Mouse (Mus musculus) forebrain, postnatal 0 days (tissue): ENCODE results near the gene Rell1. TPM values are rescaled to one million over a fixed set of nuclear protein-coding genes. Genes with fewer than 3 reads are reported as not detected.

Source experiments
- ATAC-seq: fragments of 200-750 bp; cut with Nextera tagmentation; 2 replicates; pipeline ENCODE4 v1.8.0; 2017; ENCODE audit warnings: mild to moderate bottlenecking, moderate library complexity
- DNase-seq: peaks from one replicate; pipeline ENCODE4 v3.0.0-alpha.2; 2015
- H3K27ac ChIP-seq: fragments of 300-500 bp; sonication (generic); 2 replicates; pipeline ENCODE4 v1.5.1; 2014; ENCODE audit warnings: low read depth, mild to moderate bottlenecking, antibody characterized with exemption, low read length, moderate library complexity, mixed read lengths
- H3K27me3 ChIP-seq: fragments of 300-500 bp; sonication (generic); 2 replicates; pipeline ENCODE4 v1.6.1; 2014; ENCODE audit warnings: mild to moderate bottlenecking, low read length, mixed read lengths; ENCODE audit not compliant: insufficient read depth
- H3K36me3 ChIP-seq: fragments of 300-500 bp; sonication (generic); 2 replicates; pipeline ENCODE4 v1.6.1; 2014; ENCODE audit warnings: mild to moderate bottlenecking, moderate library complexity; ENCODE audit not compliant: insufficient read depth
- H3K4me1 ChIP-seq: fragments of 300-500 bp; sonication (generic); 2 replicates; pipeline ENCODE4 v1.6.1; 2014; ENCODE audit warnings: antibody characterized with exemption; ENCODE audit not compliant: insufficient read depth
- H3K4me2 ChIP-seq: fragments of 300-500 bp; sonication (generic); 2 replicates; pipeline ENCODE4 v1.6.1; 2014; ENCODE audit warnings: low read depth, mild to moderate bottlenecking, moderate library complexity
- H3K4me3 ChIP-seq: fragments of 300-500 bp; sonication (generic); 2 replicates; pipeline ENCODE4 v1.5.1; 2014; ENCODE audit warnings: low read depth, low read length, mixed read lengths
- H3K9ac ChIP-seq: fragments of 300-500 bp; sonication (generic); 2 replicates; pipeline ENCODE4 v1.6.1; 2014; ENCODE audit warnings: mild to moderate bottlenecking
- H3K9me3 ChIP-seq: fragments of 300-500 bp; sonication (generic); 2 replicates; pipeline ENCODE4 v1.6.1; 2016; ENCODE audit warnings: low read length
- CTCF ChIP-seq: sonication (generic); IDR thresholded peaks from 2 replicates; pipeline ENCODE4 v1.5.1; 2016; ENCODE audit warnings: antibody characterized with exemption, control low read depth, low read depth
- WGBS: fragments of 180-500 bp; shearing (Covaris S2); extraction: QIAGEN DNeasy Blood & Tissue Kit; methylation state at CpG from one replicate; pipeline ENCODE4 v1.1.7; 2014; 5-methylcytosine and 5-hydroxymethylcytosine counted together
- polyA plus RNA-seq: library from polyadenylated mRNA; unstranded; fragments of >200 nt; fragmentation: Nextera tagmentation; extraction: Ambion mirVana; gene quantifications from 2 replicates; pipeline ENCODE4 v1.2.1, GENCODE M21; 2015
- total RNA-seq: library from RNA; depleted of rRNA; stranded (reverse); fragments of >200 nt; gene quantifications from 2 replicates; pipeline ENCODE4 v1.2.3, GENCODE M21; 2014

The Rell1 gene
- total and polyA plus RNA-seq, 2 experiments from 2014 or later: 5.3 to 11.2 TPM

GRCm38 (mm10) chr5:63965946-63966345, 2.8 kb downstream of the Rell1 start:
- DNase-seq (no peak), ATAC-seq (no peak)
- WGBS: 68% methylated on average over 1 of the region's 1 CpGs

GRCm38 (mm10) chr5:63964576-63964975, 4.1 kb downstream of the Rell1 start:
- ATAC-seq (no peak), DNase-seq (no peak)
- Histone ChIP-seq H3K27ac (no peak overlapping the region), H3K36me3 (no peaks in the 10 kb centered on the region), H3K4me1 (peaks cover 7% of the 10 kb centered on the region), H3K9ac (no peak overlapping the region), H3K4me2 (no peak overlapping the region), H3K27me3 (no peaks in the 10 kb centered on the region), H3K4me3 (no peak overlapping the region), H3K9me3 (no peaks in the 10 kb centered on the region)
- 71% methylated on average over 8 of the region's 8 CpGs for WGBS
- TF ChIP-seq CTCF: no peak

More at GRCm38 (mm10) chr5:63965946-63966345, 2.8 kb downstream of the Rell1 start:
- H3K27ac ChIP-seq: no peak overlapping the region
- peaks cover 7% of the 10 kb centered on the region for H3K4me1 ChIP-seq
- no peak overlapping the region for H3K4me3 ChIP-seq
- no peaks in the 10 kb centered on the region for H3K27me3 ChIP-seq
- TF ChIP-seq CTCF: no peak
- no peak overlapping the region for H3K4me2 ChIP-seq
- no peak overlapping the region for H3K9ac ChIP-seq
- H3K9me3 ChIP-seq: no peaks in the 10 kb centered on the region
- no peaks in the 10 kb centered on the region for H3K36me3 ChIP-seq

GRCm38 (mm10) chr5:63961726-63962125, 7.0 kb downstream of the Rell1 start:
- DNase-seq (no peak), ATAC-seq (no peak)
- H3K9ac ChIP-seq: no peak overlapping the region
- H3K9me3 ChIP-seq: no peaks in the 10 kb centered on the region
- no peaks in the 10 kb centered on the region; the same call in 1 of the 2 replicates for H3K4me1 ChIP-seq
- no peak overlapping the region for H3K27ac ChIP-seq
- no peak for TF ChIP-seq CTCF
- 82% methylated on average over 10 of the region's 10 CpGs for whole genome bisulfite sequencing
- no peaks in the 10 kb centered on the region for H3K36me3 ChIP-seq
- no peaks in the 10 kb centered on the region for H3K27me3 ChIP-seq
- no peak overlapping the region for H3K4me2 ChIP-seq
- H3K4me3 ChIP-seq: no peak overlapping the region

- Histone ChIP-seq H3K9ac (no peak overlapping the region), H3K27me3 (no peaks in the 10 kb centered on the region), H3K36me3 (no peaks in the 10 kb centered on the region), H3K27ac (no peak overlapping the region), H3K4me3 (no peak overlapping the region), H3K4me2 (no peak overlapping the region), H3K4me1 (no peaks in the 10 kb centered on the region), H3K9me3 (no peaks in the 10 kb centered on the region)
- WGBS: 95% methylated on average over 10 of the region's 10 CpGs
- ATAC-seq (no peak), DNase-seq (no peak)
- TF ChIP-seq CTCF: no peak
Measured at GRCm38 (mm10) chr5:63960565-63960964, 8.1 kb downstream of the Rell1 start.

- TF ChIP-seq CTCF: no peak
- ATAC-seq (no peak), DNase-seq (no peak)
- Histone ChIP-seq H3K27me3 (no peaks in the 10 kb centered on the region), H3K9me3 (no peaks in the 10 kb centered on the region), H3K4me3 (no peak overlapping the region), H3K36me3 (no peaks in the 10 kb centered on the region), H3K4me2 (no peak overlapping the region), H3K4me1 (no peaks in the 10 kb centered on the region), H3K27ac (no peak overlapping the region), H3K9ac (no peak overlapping the region)
- WGBS: 80% methylated on average over 18 of the region's 18 CpGs
Measured at GRCm38 (mm10) chr5:63958963-63959708, 9.6 kb downstream of the Rell1 start.

- Histone ChIP-seq H3K27me3 (no peaks in the 10 kb centered on the region), H3K4me2 (no peak overlapping the region), H3K27ac (no peak overlapping the region), H3K9me3 (no peaks in the 10 kb centered on the region), H3K9ac (no peak overlapping the region), H3K4me3 (no peak overlapping the region), H3K36me3 (no peaks in the 10 kb centered on the region), H3K4me1 (no peaks in the 10 kb centered on the region)
- TF ChIP-seq CTCF: no peak
- peak; percentile 35 for DNase-seq
- WGBS: 53% methylated on average over 8 of the region's 8 CpGs
- ATAC-seq: no peak
Measured at GRCm38 (mm10) chr5:63957607-63958006, 11.1 kb downstream of the Rell1 start.

- ATAC-seq (peak; percentile 48), DNase-seq (no peak)
- WGBS: 82% methylated on average over 11 of the region's 11 CpGs
- Histone ChIP-seq H3K9ac (no peak overlapping the region), H3K9me3 (no peaks in the 10 kb centered on the region), H3K27me3 (no peaks in the 10 kb centered on the region), H3K4me2 (no peak overlapping the region), H3K27ac (no peak overlapping the region), H3K4me1 (peaks cover 5% of the 10 kb centered on the region; the same call in 1 of the 2 replicates), H3K4me3 (no peak overlapping the region), H3K36me3 (no peaks in the 10 kb centered on the region)
- no peak for TF ChIP-seq CTCF
Measured at GRCm38 (mm10) chr5:63956411-63956810, 12.3 kb downstream of the Rell1 start.
